Mouse (Mus musculus): Measurements from ENCODE around the gene Rrp7a. TPM values are rescaled to one million over a fixed set of nuclear protein-coding genes. Genes with fewer than 3 reads are reported as not detected.

The Rrp7a gene
- polyA plus RNA-seq (2015; fragmentation: Nextera tagmentation; extraction: Ambion mirVana) = 66.2 and 66.9 TPM in 2 replicates

DNA sequence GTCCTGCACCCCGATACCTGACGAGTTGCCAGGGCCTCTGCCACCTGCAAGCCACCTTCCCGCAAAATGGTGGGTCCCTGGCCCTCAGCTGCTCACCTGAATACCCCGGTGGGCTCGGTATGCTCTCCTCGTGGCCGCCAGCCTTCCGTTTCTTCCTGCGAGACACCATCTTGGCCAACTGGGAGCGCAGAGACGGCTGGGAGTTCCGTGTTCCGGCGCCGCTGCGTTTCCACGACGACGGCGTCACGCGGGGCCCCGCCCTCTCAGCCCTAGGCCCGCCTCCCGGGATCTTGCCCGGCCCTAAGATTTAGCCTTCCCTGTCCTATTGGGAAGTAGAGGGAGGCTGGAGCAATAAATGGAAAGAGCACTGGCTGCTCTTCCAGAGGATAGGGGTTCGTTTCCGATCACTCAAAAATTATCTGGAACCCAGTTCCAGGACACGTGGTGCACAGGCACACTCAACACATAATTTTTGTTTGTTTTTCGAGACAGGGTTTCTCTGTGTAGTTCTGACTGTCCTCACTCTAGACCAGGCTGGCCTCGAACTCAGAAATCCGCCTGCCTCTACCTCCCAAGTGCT is at the start of gene Rrp7a:
Gene Rrp7a (minus strand): TSS at position 236 of the 580 bp plus-strand sequence.
- DNase-seq (ENCODE audit: low spot score) = peak; percentile 77

GRCm38 (mm10) chr15:83171712-83172481 is 49.3 kb upstream of the Rrp7a start:
- peak; percentile 99 for DNase-seq (ENCODE audit: low spot score)

- no peak for DNase-seq (ENCODE audit: low spot score)
Observed at GRCm38 (mm10) chr15:83170956-83171659, 48.5 kb upstream of the Rrp7a start.

DNA sequence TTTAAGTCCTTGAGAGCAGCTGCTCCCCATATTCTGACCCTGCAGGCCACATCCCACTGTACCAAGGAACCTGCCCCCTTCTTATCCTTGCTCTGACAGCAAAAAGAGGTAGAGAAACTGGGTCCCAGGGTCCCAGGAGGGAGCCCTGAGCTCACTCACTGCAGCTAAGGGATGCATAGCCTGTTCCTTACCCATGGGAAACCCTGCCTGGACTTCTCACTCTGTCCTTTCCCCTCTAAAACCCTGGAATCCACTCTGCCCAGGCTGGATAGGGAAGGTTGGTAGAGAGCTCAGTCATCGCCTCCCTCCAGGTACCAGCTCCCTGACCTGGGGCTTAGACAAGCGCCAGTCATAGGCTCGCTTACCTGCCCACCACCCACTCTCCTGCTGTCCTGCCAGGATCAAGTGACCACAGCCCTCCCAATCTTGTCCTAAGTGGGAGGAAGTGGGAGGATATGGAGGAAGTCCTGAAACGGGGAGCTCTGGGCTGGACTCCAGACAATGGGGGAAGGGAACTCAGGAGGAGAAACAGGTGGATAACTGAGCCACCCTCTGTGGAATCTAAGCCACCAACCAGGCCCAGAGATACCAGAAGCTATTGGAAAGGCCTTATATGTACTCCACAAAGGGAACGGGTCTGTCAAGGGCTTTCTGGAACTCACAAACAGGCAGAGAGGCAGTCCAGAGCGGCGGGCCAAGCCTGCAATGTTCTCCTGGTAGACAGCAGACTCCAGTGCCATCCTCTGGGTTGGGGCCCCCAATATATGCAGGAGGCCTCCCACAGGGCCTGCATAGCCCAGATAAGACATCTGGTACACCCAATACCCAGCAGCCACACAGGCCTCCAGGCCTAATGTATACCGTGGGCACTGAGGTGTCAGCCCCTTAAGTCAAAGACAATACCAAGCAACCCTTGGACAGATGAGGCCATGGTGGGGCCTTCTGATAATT is 47.4 kb upstream of the Rrp7a start:
- DNase-seq (ENCODE audit: low spot score) = no peak

GRCm38 (mm10) chr15:83168875-83169771 is 46.5 kb upstream of the Rrp7a start:
- no peak for DNase-seq (ENCODE audit: low spot score)

- DNase-seq (ENCODE audit: low spot score) = no peak
Observed at GRCm38 (mm10) chr15:83168311-83168710, 45.7 kb upstream of the Rrp7a start.

- DNase-seq (ENCODE audit: low spot score) = no peak
Observed at GRCm38 (mm10) chr15:83167550-83168065, 45.0 kb upstream of the Rrp7a start.

DNA sequence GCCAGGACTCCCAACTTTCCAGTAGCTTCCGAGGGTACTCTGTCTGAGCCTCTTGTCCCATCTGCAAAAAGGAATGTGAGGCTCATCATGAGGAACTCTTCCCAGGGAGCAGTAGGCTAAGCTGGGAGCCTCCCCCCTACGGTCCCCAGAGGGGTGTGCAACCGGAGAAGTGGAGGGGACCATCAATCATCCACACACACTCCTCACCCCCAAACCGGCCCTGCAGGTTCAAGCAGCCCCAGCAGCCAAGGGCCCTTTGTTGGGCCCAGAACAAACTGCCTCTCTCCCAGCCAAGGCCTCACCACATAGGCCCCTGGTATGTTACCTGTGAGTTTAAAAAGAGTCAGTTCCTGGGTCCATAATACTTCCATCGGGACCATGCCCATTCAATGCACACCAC is 44.5 kb upstream of the Rrp7a start:
- no peak for DNase-seq (ENCODE audit: low spot score)

GRCm38 (mm10) chr15:83166642-83167041 is 44.0 kb upstream of the Rrp7a start:
- no peak for DNase-seq (ENCODE audit: low spot score)

- no peak for DNase-seq (ENCODE audit: low spot score)
Observed at GRCm38 (mm10) chr15:83165526-83166315, 43.1 kb upstream of the Rrp7a start.

- no peak for DNase-seq (ENCODE audit: low spot score)
Observed at GRCm38 (mm10) chr15:83164971-83165471, 42.4 kb upstream of the Rrp7a start.

GRCm38 (mm10) chr15:83162818-83163485 is 40.4 kb upstream of the Rrp7a start:
- no peak for DNase-seq (ENCODE audit: low spot score)

GRCm38 (mm10) chr15:83162001-83162400 is 39.4 kb upstream of the Rrp7a start:
- DNase-seq (ENCODE audit: low spot score) = no peak

GRCm38 (mm10) chr15:83161062-83161748 is 38.6 kb upstream of the Rrp7a start:
- DNase-seq (ENCODE audit: low spot score) = no peak

DNA sequence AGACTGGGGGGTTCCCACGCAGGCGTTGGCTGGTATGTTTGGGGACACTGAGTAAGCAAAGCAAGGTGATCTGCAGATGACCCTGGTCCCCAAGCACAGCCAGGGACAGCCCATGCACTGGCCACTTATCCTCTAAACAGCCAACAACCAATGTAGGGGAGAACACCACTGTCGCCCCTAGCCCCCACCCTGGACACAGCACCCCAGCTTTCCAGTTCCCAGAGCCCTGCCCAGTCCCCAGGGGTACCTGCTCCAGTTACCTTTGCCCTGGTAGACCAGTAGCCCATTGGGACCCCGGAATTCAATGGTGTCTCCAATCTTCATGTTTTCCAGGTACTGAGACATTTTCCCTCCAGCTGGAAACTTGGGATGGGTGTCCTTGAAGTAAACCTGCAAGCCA is 38.0 kb upstream of the Rrp7a start:
- DNase-seq (ENCODE audit: low spot score) = no peak

DNA sequence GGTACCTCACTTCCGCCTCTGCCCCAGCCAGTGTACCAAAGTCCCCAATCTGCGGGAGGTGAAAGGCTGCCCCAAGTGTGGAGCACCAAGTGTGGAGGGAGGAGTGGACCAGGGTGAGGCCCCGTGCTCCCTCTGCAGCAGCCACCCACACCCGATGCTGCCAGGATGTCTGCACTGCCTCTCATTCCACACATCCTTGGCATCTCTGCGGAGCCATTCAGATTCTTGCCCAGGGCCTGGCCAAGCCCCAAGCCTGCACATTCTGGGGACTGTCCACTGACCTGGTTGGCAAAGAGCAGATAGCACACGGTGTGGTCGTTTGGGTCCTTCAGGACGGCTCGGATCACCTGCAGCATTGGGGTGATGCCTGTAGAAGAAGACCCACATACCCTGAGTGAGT is 37.2 kb upstream of the Rrp7a start:
- DNase-seq (ENCODE audit: low spot score) = no peak

- DNase-seq (ENCODE audit: low spot score) = no peak
Observed at GRCm38 (mm10) chr15:83158587-83159160, 36.1 kb upstream of the Rrp7a start.

Data from thymus, postnatal 0 days (tissue).